Mouse (Mus musculus): ENCODE measurements around the gene Mxd1.

- no peak for TF ChIP-seq CTCF (IDR thresholded peaks at IDR 0.05)
- no peak for TF ChIP-seq EP300 (IDR thresholded peaks at IDR 0.05; ENCODE audit: insufficient read depth, low read depth, low read length)
- no peak for TF ChIP-seq POLR2A (IDR thresholded peaks at IDR 0.05; ENCODE audit: insufficient read depth, low read depth, low read length)
Measured at GRCm38 (mm10) chr6:86606289-86606688, 62.7 kb downstream of the Mxd1 start.
